Mouse (Mus musculus): ENCODE results near the gene Hs6st3.
A peak's percentile ranks its signal among the peaks of the same experiment; 100 is the strongest.

Gene Hs6st3

GRCm38 (mm10) chr14:119781111-119781510 is 643.0 kb downstream of the Hs6st3 start:
- no peak for DNase-seq (ENCODE audit: low read depth, low spot score)

- no peak for DNase-seq (ENCODE audit: low read depth, low spot score)
Observed at GRCm38 (mm10) chr14:119789457-119789856, 651.3 kb downstream of the Hs6st3 start.

GRCm38 (mm10) chr14:119797172-119797850 is 659.2 kb downstream of the Hs6st3 start:
- no peak for DNase-seq (ENCODE audit: low read depth, low spot score)

GRCm38 (mm10) chr14:119798561-119798960 is 660.4 kb downstream of the Hs6st3 start:
- DNase-seq (ENCODE audit: low read depth, low spot score), result no peak

GRCm38 (mm10) chr14:119800856-119801255 is 662.7 kb downstream of the Hs6st3 start:
- DNase-seq (ENCODE audit: low read depth, low spot score), result no peak

GRCm38 (mm10) chr14:119813898-119814297 is 675.8 kb downstream of the Hs6st3 start:
- no peak for DNase-seq (ENCODE audit: low read depth, low spot score)

- no peak for DNase-seq (ENCODE audit: low read depth, low spot score)
Observed at GRCm38 (mm10) chr14:119815616-119816015, 677.5 kb downstream of the Hs6st3 start.

- DNase-seq (ENCODE audit: low read depth, low spot score), result no peak
Observed at GRCm38 (mm10) chr14:119820562-119820961, 682.4 kb downstream of the Hs6st3 start.

- peak; percentile 43 for DNase-seq (ENCODE audit: low read depth, low spot score)
Observed at GRCm38 (mm10) chr14:119831165-119832011, 693.2 kb downstream of the Hs6st3 start.

- DNase-seq (ENCODE audit: low read depth, low spot score), result no peak
Observed at GRCm38 (mm10) chr14:119832012-119832325, 693.8 kb downstream of the Hs6st3 start.

- peak; percentile 40 for DNase-seq (ENCODE audit: low read depth, low spot score)
Observed at GRCm38 (mm10) chr14:119832940-119833339, 694.8 kb downstream of the Hs6st3 start.

- no peak for DNase-seq (ENCODE audit: low read depth, low spot score)
Observed at GRCm38 (mm10) chr14:119834008-119834700, 696.0 kb downstream of the Hs6st3 start.

- no peak for DNase-seq (ENCODE audit: low read depth, low spot score)
Observed at GRCm38 (mm10) chr14:119836051-119836450, 697.9 kb downstream of the Hs6st3 start.

- no peak for DNase-seq (ENCODE audit: low read depth, low spot score)
Observed at GRCm38 (mm10) chr14:119847540-119847939, 709.4 kb downstream of the Hs6st3 start.

- no peak for DNase-seq (ENCODE audit: low read depth, low spot score)
Observed at GRCm38 (mm10) chr14:119848759-119849298, 710.7 kb downstream of the Hs6st3 start.

- DNase-seq (ENCODE audit: low read depth, low spot score), result no peak
Observed at GRCm38 (mm10) chr14:119849338-119849737, 711.2 kb downstream of the Hs6st3 start.

GRCm38 (mm10) chr14:119852139-119852538 is 714.0 kb downstream of the Hs6st3 start:
- peak; percentile 16 for DNase-seq (ENCODE audit: low read depth, low spot score)

GRCm38 (mm10) chr14:119857338-119858291 is 719.5 kb downstream of the Hs6st3 start:
- no peak for DNase-seq (ENCODE audit: low read depth, low spot score)

GRCm38 (mm10) chr14:119873617-119874016 is 735.5 kb downstream of the Hs6st3 start:
- DNase-seq (ENCODE audit: low read depth, low spot score), result no peak

GRCm38 (mm10) chr14:119892922-119893321 is 754.8 kb downstream of the Hs6st3 start:
- DNase-seq (ENCODE audit: low read depth, low spot score), result no peak

- no peak for DNase-seq (ENCODE audit: low read depth, low spot score)
Observed at GRCm38 (mm10) chr14:119895097-119895496, 757.0 kb downstream of the Hs6st3 start.

Measured in forelimb bud, embryonic 11.5 days (tissue).